8 mouse cellular contexts compared by ENCODE assay signal in genomic region chr17:84626857-84627305, GRCm38 (mm10). TPM values are rescaled to one million over a fixed set of nuclear protein-coding genes. Genes with fewer than 3 reads are reported as not detected.
DNase-seq lines count a peak whose midpoint lies in the region; ATAC-seq and TF ChIP-seq lines count a peak whose summit lies in the region.

No protein-coding gene starts in this region.

- TF ChIP-seq CTCF in kidney, adult 2 months (conservative IDR thresholded peaks at IDR 0.05; ENCODE audit: insufficient read depth, insufficient read length, low read depth, low read length), result no peak

- peak; percentile 12 for DNase-seq in kidney, adult 2 months
- DNase-seq in kidney, postnatal 25 days, result no peak
- DNase-seq in R1 (ENCODE audit: low read depth, low spot score), result peak; percentile 34
- no peak for DNase-seq in left cerebral cortex, adult 11 months (ENCODE audit: low spot score)

- no peak overlapping the region for H3K27ac ChIP-seq in kidney, adult 2 months (ENCODE audit: insufficient read depth, low read depth, low read length)
- H3K27ac ChIP-seq in embryonic facial prominence, embryonic 13.5 days, result peak overlapping the region; percentile 83
- peak overlapping the region; percentile 80 for H3K27ac ChIP-seq in kidney, embryonic 16.5 days (ENCODE audit: low read length)
- no peak overlapping the region for H3K27ac ChIP-seq in neural tube, embryonic 12.5 days

- H3K27me3 ChIP-seq in kidney, adult 2 months (replicated peaks; ENCODE audit: control insufficient read depth, insufficient read depth, low read length), result no peaks in the 10 kb centered on the region
- no peaks in the 10 kb centered on the region for H3K27me3 ChIP-seq in embryonic facial prominence, embryonic 13.5 days
- no peaks in the 10 kb centered on the region for H3K27me3 ChIP-seq in kidney, embryonic 16.5 days (ENCODE audit: insufficient read depth, low read length)
- H3K27me3 ChIP-seq in neural tube, embryonic 12.5 days (replicated peaks), result no peaks in the 10 kb centered on the region

- no peak for TF ChIP-seq POLR2A in kidney, adult 2 months (IDR thresholded peaks at IDR 0.05; ENCODE audit: low read depth, low read length)

- WGBS in kidney, adult 2 months, result 21% methylated on average over 9 of the region's 9 CpGs
- WGBS in embryonic facial prominence, embryonic 13.5 days, result 20% methylated on average over 9 of the region's 9 CpGs
- 16% methylated on average over 9 of the region's 9 CpGs for WGBS in kidney, embryonic 16.5 days
- 44% methylated on average over 9 of the region's 9 CpGs for WGBS in neural tube, embryonic 12.5 days

- peak overlapping the region; percentile 72 for H3K4me2 ChIP-seq in embryonic facial prominence, embryonic 13.5 days
- H3K4me2 ChIP-seq in kidney, embryonic 16.5 days (replicated peaks; ENCODE audit: low read depth, low read length), result peak overlapping the region; percentile 77
- H3K4me2 ChIP-seq in neural tube, embryonic 12.5 days (replicated peaks), result peak overlapping the region; percentile 73

- peak; percentile 28; the same call in 1 of the 2 replicates for ATAC-seq in embryonic facial prominence, embryonic 13.5 days (ENCODE audit: insufficient number of reproducible peaks, insufficient read depth, low FRiP score, low TSS enrichment, low read depth)
- peak; percentile 80 for ATAC-seq in kidney, embryonic 16.5 days (ENCODE audit: low FRiP score, low TSS enrichment)
- peak; percentile 55; the same call in 1 of the 2 replicates for ATAC-seq in neural tube, embryonic 12.5 days (ENCODE audit: low FRiP score, low read depth)
- no peak for ATAC-seq in activated CD4-positive, CD25-positive, alpha-beta regulatory T cell, adult 4 months

- no peaks in the 10 kb centered on the region for H3K9me3 ChIP-seq in embryonic facial prominence, embryonic 13.5 days
- no peaks in the 10 kb centered on the region; the same call in 1 of the 2 replicates for H3K9me3 ChIP-seq in kidney, embryonic 16.5 days (ENCODE audit: low read length)
- H3K9me3 ChIP-seq in neural tube, embryonic 12.5 days, result no peaks in the 10 kb centered on the region

- peak overlapping the region; percentile 89 for H3K4me3 ChIP-seq in kidney, adult 2 months (ENCODE audit: insufficient read depth, low read depth, low read length)
- H3K4me3 ChIP-seq in embryonic facial prominence, embryonic 13.5 days, result peak overlapping the region; percentile 59
- peak overlapping the region; percentile 69 for H3K4me3 ChIP-seq in kidney, embryonic 16.5 days (ENCODE audit: low read length)
- H3K4me3 ChIP-seq in neural tube, embryonic 12.5 days, result peak overlapping the region; percentile 60

- no peaks in the 10 kb centered on the region for H3K36me3 ChIP-seq in kidney, adult 2 months (ENCODE audit: control insufficient read depth, insufficient read depth, low read length)
- no peaks in the 10 kb centered on the region for H3K36me3 ChIP-seq in embryonic facial prominence, embryonic 13.5 days
- H3K36me3 ChIP-seq in kidney, embryonic 16.5 days (ENCODE audit: insufficient read depth, low read length), result 0 out of 2 replicates have a peak, but pooled peaks cover 2% of the 10 kb centered on the region
- H3K36me3 ChIP-seq in neural tube, embryonic 12.5 days, result no peaks in the 10 kb centered on the region

- 0 out of 2 replicates have a peak, but pooled peaks cover 3% of the 10 kb centered on the region for H3K4me1 ChIP-seq in kidney, adult 2 months (ENCODE audit: control insufficient read depth, insufficient read depth, low read length)
- H3K4me1 ChIP-seq in embryonic facial prominence, embryonic 13.5 days, result peaks cover 29% of the 10 kb centered on the region
- peaks cover 10% of the 10 kb centered on the region for H3K4me1 ChIP-seq in kidney, embryonic 16.5 days (ENCODE audit: insufficient read depth, low read length)
- H3K4me1 ChIP-seq in neural tube, embryonic 12.5 days, result peaks cover 6% of the 10 kb centered on the region

- H3K9ac ChIP-seq in embryonic facial prominence, embryonic 13.5 days, result peak overlapping the region; percentile 74
- peak overlapping the region; percentile 75 for H3K9ac ChIP-seq in kidney, embryonic 16.5 days (replicated peaks; ENCODE audit: low read length)
- peak overlapping the region; percentile 55 for H3K9ac ChIP-seq in neural tube, embryonic 12.5 days

RNA-seq across cellular contexts. Expression of gene Dync2li1, which starts 0.6 kb away (rescaled TPM):
- 13.0 and 19.1 TPM in 2 replicates for polyA plus RNA-seq in kidney, adult 2 months (2012; rRNA removed)
- polyA plus RNA-seq in embryonic facial prominence, embryonic 13.5 days (2015; fragmentation: Nextera tagmentation; extraction: Ambion mirVana), result 38.2 and 43.4 TPM in 2 replicates
- polyA plus RNA-seq in kidney, embryonic 16.5 days (2015; fragmentation: Nextera tagmentation; extraction: Ambion mirVana), result 54.9 and 56.9 TPM in 2 replicates
- polyA plus RNA-seq in neural tube, embryonic 12.5 days (2016; fragmentation: Nextera tagmentation; extraction: Ambion mirVana), result 25.5 and 27.9 TPM in 2 replicates
- under 1 TPM; 0.65 to 0.97 TPM for polyA plus RNA-seq in activated CD4-positive, CD25-positive, alpha-beta regulatory T cell, adult 4 months (2017; shearing (Covaris generic))

RNA-seq across cellular contexts. Expression of gene Abcg8, which starts 49.2 kb away (rescaled TPM):
- polyA plus RNA-seq in kidney, adult 2 months (2012; rRNA removed), result 0.33 and 0.45 TPM in 2 replicates
- 0.14 and 0.28 TPM in 2 replicates for polyA plus RNA-seq in embryonic facial prominence, embryonic 13.5 days (2015; fragmentation: Nextera tagmentation; extraction: Ambion mirVana)
- 0.25 and 0.30 TPM in 2 replicates for polyA plus RNA-seq in kidney, embryonic 16.5 days (2015; fragmentation: Nextera tagmentation; extraction: Ambion mirVana)
- not detected in 2 replicates for polyA plus RNA-seq in neural tube, embryonic 12.5 days (2016; fragmentation: Nextera tagmentation; extraction: Ambion mirVana)
- polyA plus RNA-seq in activated CD4-positive, CD25-positive, alpha-beta regulatory T cell, adult 4 months (2017; shearing (Covaris generic)), result not detected

RNA-seq across cellular contexts. Expression of gene Abcg5, which starts 55.9 kb away (rescaled TPM):
- polyA plus RNA-seq in kidney, adult 2 months (2012; rRNA removed), result 0.45 and 0.47 TPM in 2 replicates
- polyA plus RNA-seq in embryonic facial prominence, embryonic 13.5 days (2015; fragmentation: Nextera tagmentation; extraction: Ambion mirVana), result 3.0 and 4.8 TPM in 2 replicates
- 3.7 TPM in 2 replicates for polyA plus RNA-seq in kidney, embryonic 16.5 days (2015; fragmentation: Nextera tagmentation; extraction: Ambion mirVana)
- 0.24 and 0.42 TPM in 2 replicates for polyA plus RNA-seq in neural tube, embryonic 12.5 days (2016; fragmentation: Nextera tagmentation; extraction: Ambion mirVana)
- not detected for polyA plus RNA-seq in activated CD4-positive, CD25-positive, alpha-beta regulatory T cell, adult 4 months (2017; shearing (Covaris generic))

Comparison
In these comparisons a context has a peak if more than half of its experiments do, and no peak if none do; other contexts are left out.
1. DNase-seq: peak in kidney, adult 2 months (single experiment) and R1 (single experiment); none in kidney, postnatal 25 days (0 of 2) and left cerebral cortex, adult 11 months (single experiment).
2. H3K27ac ChIP-seq: peak in embryonic facial prominence, embryonic 13.5 days (single experiment) and kidney, embryonic 16.5 days (single experiment); none in kidney, adult 2 months (single experiment) and neural tube, embryonic 12.5 days (single experiment).
3. Peak in every context shown above with its lines, with median percentiles within 50 percentile points of each other: H3K4me3 ChIP-seq, H3K4me2 ChIP-seq and H3K9ac ChIP-seq.